Mouse (Mus musculus) hindbrain, postnatal 0 days (tissue): ENCODE measurements around the gene Calcoco2. TPM values are rescaled to one million over a fixed set of nuclear protein-coding genes. Genes with fewer than 3 reads are reported as not detected.

ENCODE experiments used
- ATAC-seq: fragments of 200-750 bp; cut with Nextera tagmentation; 2 replicates; pipeline ENCODE4 v1.8.0; 2017; ENCODE audit warnings: mild to moderate bottlenecking, moderate TSS enrichment, moderate library complexity
- DNase-seq: peaks from one replicate; pipeline ENCODE4 v3.0.0-alpha.2; 2015; ENCODE audit warnings: low spot score
- H3K27ac ChIP-seq: fragments of 300-500 bp; sonication (generic); 2 replicates; pipeline ENCODE4 v1.5.1; 2014; ENCODE audit warnings: mild to moderate bottlenecking
- H3K27me3 ChIP-seq: fragments of 300-500 bp; sonication (generic); 2 replicates; pipeline ENCODE4 v1.6.1; 2014; ENCODE audit warnings: low read length, mixed read lengths; ENCODE audit not compliant: insufficient read depth
- H3K36me3 ChIP-seq: fragments of 300-500 bp; sonication (generic); 2 replicates; pipeline ENCODE4 v1.6.1; 2014; ENCODE audit warnings: low read length, mixed read lengths; ENCODE audit not compliant: insufficient read depth
- H3K4me1 ChIP-seq: fragments of 300-500 bp; sonication (generic); 2 replicates; pipeline ENCODE4 v1.6.1; 2014; ENCODE audit warnings: antibody characterized with exemption, low read length, mixed read lengths; ENCODE audit not compliant: insufficient read depth
- H3K4me2 ChIP-seq: fragments of 300-500 bp; sonication (generic); 2 replicates; pipeline ENCODE4 v1.6.1; 2014; ENCODE audit warnings: low read depth, mild to moderate bottlenecking, low read length, moderate library complexity, mixed read lengths
- H3K4me3 ChIP-seq: fragments of 300-500 bp; sonication (generic); 2 replicates; pipeline ENCODE4 v1.5.1; 2014; ENCODE audit warnings: low read length
- H3K9ac ChIP-seq: fragments of 300-500 bp; sonication (generic); replicated peaks from 2 replicates; pipeline ENCODE4 v1.6.1; 2014; ENCODE audit warnings: mild to moderate bottlenecking, low read length, moderate library complexity, mixed read lengths
- H3K9me3 ChIP-seq: fragments of 300-500 bp; sonication (generic); 2 replicates; pipeline ENCODE4 v1.6.1; 2016; ENCODE audit warnings: low read length, mixed read lengths
- CTCF ChIP-seq: IDR thresholded peaks from 2 replicates; pipeline ENCODE4 v1.5.1; 2016; ENCODE audit warnings: antibody characterized with exemption, control low read depth, low read depth
- WGBS: fragments of 180-500 bp; shearing (Covaris S2); extraction: QIAGEN DNeasy Blood & Tissue Kit; methylation state at CpG from one replicate; pipeline ENCODE4 v1.1.7; 2014; 5-methylcytosine and 5-hydroxymethylcytosine counted together
- polyA plus RNA-seq: library from polyadenylated mRNA; unstranded; fragments of >200 nt; fragmentation: Nextera tagmentation; extraction: Ambion mirVana; gene quantifications from 2 replicates; pipeline ENCODE4 v1.2.1, GENCODE M21; 2015
- total RNA-seq: library from RNA; depleted of rRNA; stranded (reverse); fragments of >200 nt; gene quantifications from 2 replicates; pipeline ENCODE4 v1.2.3, GENCODE M21; 2014

Gene Calcoco2
- total and polyA plus RNA-seq, 2 experiments from 2014 or later: 0.19 TPM; not detected in 1

GRCm38 (mm10) chr11:96087981-96088380 lies 23.8 kb downstream of the Calcoco2 start:
- TF ChIP-seq CTCF: no peak
- no peaks in the 10 kb centered on the region for H3K27me3 ChIP-seq
- H3K4me1 ChIP-seq: no peaks in the 10 kb centered on the region
- no peak for ATAC-seq
- 90% methylated on average over 6 of the region's 6 CpGs for WGBS
- H3K36me3 ChIP-seq: no peaks in the 10 kb centered on the region
- no peak overlapping the region for H3K9ac ChIP-seq
- H3K4me3 ChIP-seq: no peak overlapping the region
- no peak for DNase-seq
- H3K9me3 ChIP-seq: no peaks in the 10 kb centered on the region
- H3K27ac ChIP-seq: no peak overlapping the region
- no peak overlapping the region for H3K4me2 ChIP-seq

- H3K4me3 ChIP-seq: no peak overlapping the region
- no peak overlapping the region for H3K4me2 ChIP-seq
- 70% methylated on average over 3 of the region's 3 CpGs for WGBS
- H3K4me1 ChIP-seq: no peaks in the 10 kb centered on the region
- H3K9ac ChIP-seq: no peak overlapping the region
- ATAC-seq (no peak), DNase-seq (no peak)
- H3K36me3 ChIP-seq: no peaks in the 10 kb centered on the region
- TF ChIP-seq CTCF: no peak
- H3K27ac ChIP-seq: no peak overlapping the region
- H3K9me3 ChIP-seq: no peaks in the 10 kb centered on the region
- H3K27me3 ChIP-seq: no peaks in the 10 kb centered on the region
Observed at GRCm38 (mm10) chr11:96082682-96083081, 29.1 kb downstream of the Calcoco2 start.

- WGBS: 78% methylated on average over 5 of the region's 5 CpGs
Observed at GRCm38 (mm10) chr11:96080736-96081135, 31.0 kb downstream of the Calcoco2 start.

GRCm38 (mm10) chr11:96076221-96077105 lies 35.3 kb downstream of the Calcoco2 start:
- 69% methylated on average over 13 of the region's 13 CpGs for WGBS
- TF ChIP-seq CTCF: no peak

More at GRCm38 (mm10) chr11:96080736-96081135, 31.0 kb downstream of the Calcoco2 start:
- no peaks in the 10 kb centered on the region for H3K27me3 ChIP-seq
- no peak overlapping the region for H3K4me3 ChIP-seq
- no peak overlapping the region for H3K4me2 ChIP-seq
- no peak overlapping the region for H3K9ac ChIP-seq
- no peaks in the 10 kb centered on the region for H3K4me1 ChIP-seq
- H3K27ac ChIP-seq: no peak overlapping the region
- no peaks in the 10 kb centered on the region for H3K9me3 ChIP-seq
- no peak for TF ChIP-seq CTCF
- no peak for DNase-seq
- ATAC-seq: no peak
- H3K36me3 ChIP-seq: no peaks in the 10 kb centered on the region

GRCm38 (mm10) chr11:96075509-96076220 lies 36.1 kb downstream of the Calcoco2 start, which contains the start of gene Atp5g1:
TSS of gene Atp5g1 (minus strand) at chr11:96075670.
- H3K36me3 ChIP-seq: no peaks in the 10 kb centered on the region
- peak within 1 kb of the TSS; percentile 93 for H3K27ac ChIP-seq
- 0 out of 2 replicates have a peak, but pooled peaks have one; percentile 12 for TF ChIP-seq CTCF
- H3K9me3 ChIP-seq: no peaks in the 10 kb centered on the region
- H3K9ac ChIP-seq: peak within 1 kb of the TSS; percentile 84
- no peaks in the 10 kb centered on the region for H3K4me1 ChIP-seq
- no peaks in the 10 kb centered on the region for H3K27me3 ChIP-seq
- ATAC-seq (peak; percentile 98), DNase-seq (peak; percentile 100)
- peak within 1 kb of the TSS; percentile 88 for H3K4me3 ChIP-seq
- 1% methylated on average over 37 of the region's 37 CpGs for WGBS
- peak within 1 kb of the TSS; percentile 86 for H3K4me2 ChIP-seq

More at GRCm38 (mm10) chr11:96076221-96077105, 35.3 kb downstream of the Calcoco2 start:
- Histone ChIP-seq H3K27ac (peak overlapping the region; percentile 84), H3K27me3 (no peaks in the 10 kb centered on the region), H3K9ac (0 out of 2 replicates have a peak overlapping the region, but pooled peaks have one; percentile 37), H3K4me1 (no peaks in the 10 kb centered on the region), H3K9me3 (no peaks in the 10 kb centered on the region), H3K4me3 (peak overlapping the region; percentile 27; the same call in 1 of the 2 replicates), H3K36me3 (no peaks in the 10 kb centered on the region), H3K4me2 (peak overlapping the region; percentile 55)
- DNase-seq (no peak), ATAC-seq (no peak)

- peak overlapping the region; percentile 88 for H3K4me3 ChIP-seq
- no peaks in the 10 kb centered on the region for H3K27me3 ChIP-seq
- H3K4me2 ChIP-seq: peak overlapping the region; percentile 86
- WGBS: under 1% methylated on average over 15 of the region's 15 CpGs
- peaks cover 5% of the 10 kb centered on the region; the same call in 1 of the 2 replicates for H3K36me3 ChIP-seq
- no peak for TF ChIP-seq CTCF
- no peaks in the 10 kb centered on the region for H3K9me3 ChIP-seq
- DNase-seq (no peak), ATAC-seq (no peak)
- H3K9ac ChIP-seq: peak overlapping the region; percentile 84
- peak overlapping the region; percentile 93 for H3K27ac ChIP-seq
- H3K4me1 ChIP-seq: no peaks in the 10 kb centered on the region
Observed at GRCm38 (mm10) chr11:96075177-96075508, 36.6 kb downstream of the Calcoco2 start.
